In the genomic region with DNA sequence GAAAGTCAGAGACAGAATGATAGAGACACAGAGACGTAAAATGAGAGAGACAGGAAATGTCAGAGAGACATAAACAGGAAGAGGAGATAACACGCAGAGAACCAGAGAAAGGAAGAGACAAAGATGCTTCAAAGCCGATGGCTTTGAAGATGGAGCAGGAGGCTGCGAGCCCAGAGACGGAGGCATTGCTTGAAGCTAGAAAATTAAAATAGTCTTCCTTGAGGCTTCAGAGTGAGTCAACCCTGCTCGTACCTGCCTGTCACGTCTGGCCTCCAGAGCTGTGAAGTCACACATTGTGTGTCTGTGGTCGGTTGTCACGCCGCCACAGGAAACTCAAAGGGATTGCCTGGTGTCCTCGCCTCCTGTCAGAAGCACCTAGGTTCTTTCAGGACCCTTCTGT, we compare ENCODE assay signal across 23 mouse cellular contexts.
DNase-seq lines count a peak whose midpoint lies in the region; TF ChIP-seq lines count a peak whose summit lies in the region.
"Had no signal": no experiment of that assay in that cellular context is flagged by ENCODE, and none has a peak within 500 bp of the region (broad histone marks: within the 10 kb centered on the region; RNA-seq: fewer than 3 reads in every experiment).

No protein-coding gene starts in this region.

- TF ChIP-seq CTCF in layer of hippocampus, adult 2 months (conservative IDR thresholded peaks at IDR 0.05) = no peak

- 83% methylated on average over 11 of the region's 11 CpGs for WGBS in embryonic facial prominence, embryonic 10.5 days
- WGBS in midbrain, embryonic 10.5 days = 83% methylated on average over 11 of the region's 11 CpGs

- H3K4me3 ChIP-seq in layer of hippocampus, adult 2 months = no peak overlapping the region
- no peak overlapping the region for H3K4me3 ChIP-seq in embryonic facial prominence, embryonic 10.5 days
- H3K4me3 ChIP-seq in midbrain, embryonic 10.5 days = no peak overlapping the region
- H3K4me3 ChIP-seq: heart, embryonic 13.5 days; hindbrain, embryonic 12.5 days; liver, embryonic 13.5 days; midbrain, embryonic 15.5 days had no signal

- DNase-seq in layer of hippocampus, adult 2 months (ENCODE audit: low spot score in 2 of 2) = no peak
- no peak for DNase-seq in layer of hippocampus, adult 8-10 months (ENCODE audit: low spot score in 2 of 2)
- DNase-seq in embryonic facial prominence, embryonic 10.5 days (ENCODE audit: low spot score) = no peak
- DNase-seq in naive thymus-derived CD4-positive, alpha-beta T cell, adult 2 months (ENCODE audit: low read depth) = peak; percentile 88
- DNase-seq in thymus, postnatal 25 days = peak; percentile 65
- DNase-seq in midbrain, embryonic 10.5 days (ENCODE audit: low spot score) = no peak
- no peak for DNase-seq in adrenal gland, postnatal 25 days
- no peak for DNase-seq in cerebellum, adult 8-10 months
- DNase-seq: cerebellum, postnatal 10 days; gastrocnemius, postnatal 10 days; heart, adult 11 months; heart, postnatal 14 days; kidney, adult 2 months; kidney, postnatal 25 days; liver, embryonic 13.5 days; lung, embryonic 14.5 days; lung, postnatal 36 days; right cerebral cortex, adult 18-20 months; right cerebral cortex, postnatal 4 days had no signal

- peaks cover 10% of the 10 kb centered on the region; the same call in 1 of the 2 replicates for H3K27me3 ChIP-seq in embryonic facial prominence, embryonic 10.5 days (replicated peaks; ENCODE audit: low read depth, poor library complexity, severe bottlenecking)
- peaks cover 22% of the 10 kb centered on the region for H3K27me3 ChIP-seq in midbrain, embryonic 10.5 days (ENCODE audit: low read depth, poor library complexity, severe bottlenecking)
- H3K27me3 ChIP-seq: hindbrain, embryonic 12.5 days; midbrain, embryonic 15.5 days had no signal

- H3K27ac ChIP-seq in layer of hippocampus, adult 2 months = 0 out of 2 replicates have a peak overlapping the region, but pooled peaks have one; percentile 3
- peak overlapping the region; percentile 57; the same call in 1 of the 2 replicates for H3K27ac ChIP-seq in embryonic facial prominence, embryonic 10.5 days (replicated peaks)
- no peak overlapping the region for H3K27ac ChIP-seq in midbrain, embryonic 10.5 days (replicated peaks)
- H3K27ac ChIP-seq: heart, embryonic 13.5 days; hindbrain, embryonic 12.5 days; liver, embryonic 13.5 days; midbrain, embryonic 15.5 days had no signal

- no peaks in the 10 kb centered on the region for H3K36me3 ChIP-seq in embryonic facial prominence, embryonic 10.5 days (replicated peaks)
- H3K36me3 ChIP-seq in midbrain, embryonic 10.5 days = no peaks in the 10 kb centered on the region
- H3K36me3 ChIP-seq: G1E; heart, embryonic 13.5 days; hindbrain, embryonic 12.5 days; liver, embryonic 13.5 days; midbrain, embryonic 15.5 days had no signal

- H3K9me3 ChIP-seq in embryonic facial prominence, embryonic 10.5 days = no peaks in the 10 kb centered on the region
- no peaks in the 10 kb centered on the region for H3K9me3 ChIP-seq in midbrain, embryonic 10.5 days (replicated peaks)
- H3K9me3 ChIP-seq: G1E; heart, embryonic 13.5 days; hindbrain, embryonic 12.5 days; liver, embryonic 13.5 days; midbrain, embryonic 15.5 days had no signal

- peaks cover 73% of the 10 kb centered on the region for H3K4me1 ChIP-seq in embryonic facial prominence, embryonic 10.5 days
- H3K4me1 ChIP-seq in midbrain, embryonic 10.5 days = peaks cover 39% of the 10 kb centered on the region
- H3K4me1 ChIP-seq: liver, embryonic 13.5 days had no signal

Comparison
In these comparisons a context has a peak if more than half of its experiments do, and no peak if none do; other contexts are left out.
1. DNase-seq: peak in naive thymus-derived CD4-positive, alpha-beta T cell, adult 2 months (single experiment) and thymus, postnatal 25 days (single experiment); none in layer of hippocampus, adult 2 months (0 of 2), layer of hippocampus, adult 8-10 months (0 of 2), embryonic facial prominence, embryonic 10.5 days (single experiment), midbrain, embryonic 10.5 days (single experiment), adrenal gland, postnatal 25 days (single experiment) and cerebellum, adult 8-10 months (single experiment).